ENCODE assay signal across 9 mouse cellular contexts in the genomic region with DNA sequence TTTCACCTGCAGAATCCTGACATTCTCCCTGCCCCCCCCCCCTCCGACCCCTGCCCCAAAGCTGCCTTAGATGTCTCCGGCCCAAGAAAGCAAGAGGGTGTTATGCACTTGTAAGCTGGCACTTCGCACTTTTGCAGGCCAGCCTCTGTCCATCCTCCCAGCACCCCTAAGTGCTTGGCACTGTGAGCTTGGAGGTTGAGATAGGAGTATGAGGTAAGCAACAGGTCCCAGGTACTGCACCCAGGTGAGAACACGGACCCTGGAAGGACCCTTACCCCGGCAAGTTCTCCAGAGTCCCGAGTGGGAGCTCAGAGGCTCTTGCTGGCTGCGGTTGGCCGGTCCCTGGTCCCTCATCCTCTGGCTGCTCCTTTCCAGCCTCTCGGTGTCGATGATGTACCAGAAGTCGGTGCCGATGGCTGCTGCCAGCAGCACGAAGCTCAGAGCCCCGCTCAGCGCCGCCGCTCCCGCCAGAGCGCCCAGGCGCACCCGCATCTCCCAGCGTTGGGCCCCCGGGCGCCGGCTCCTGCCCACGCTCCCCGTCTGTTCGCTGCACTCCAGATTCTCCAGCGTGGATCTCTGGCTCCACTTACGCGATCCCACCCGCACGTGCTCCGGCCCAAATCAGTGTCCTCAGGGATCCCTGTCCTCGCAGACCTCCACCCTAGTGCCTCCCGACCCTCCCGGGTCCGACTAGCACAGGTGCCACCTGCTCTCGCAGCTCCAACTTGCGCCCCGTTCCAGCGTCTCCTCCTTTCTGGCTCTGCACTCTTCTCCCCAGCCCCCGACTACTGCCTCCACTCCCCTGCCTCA. TPM values are rescaled to one million over a fixed set of nuclear protein-coding genes. Genes with fewer than 3 reads are reported as not detected.
A peak's percentile ranks its signal among the peaks of the same experiment; 100 is the strongest.
DNase-seq lines count a peak whose midpoint lies in the region; ATAC-seq and TF ChIP-seq lines count a peak whose summit lies in the region.
"Had no signal": no experiment of that assay in that cellular context is flagged by ENCODE, and none has a peak within 500 bp of the region (broad histone marks: within the 10 kb centered on the region; RNA-seq: fewer than 3 reads in every experiment).

No protein-coding gene starts in this region.

- H3K27me3 ChIP-seq in hindbrain, embryonic 12.5 days: peaks cover 54% of the 10 kb centered on the region
- H3K27me3 ChIP-seq in limb, embryonic 10.5 days (ENCODE audit: low read depth, poor library complexity, severe bottlenecking): peaks cover 64% of the 10 kb centered on the region

- H3K27ac ChIP-seq in gastrocnemius, adult 2 months: no peak overlapping the region
- no peak overlapping the region for H3K27ac ChIP-seq in hindbrain, embryonic 12.5 days
- no peak overlapping the region for H3K27ac ChIP-seq in limb, embryonic 10.5 days

- H3K36me3 ChIP-seq in hindbrain, embryonic 12.5 days: no peaks in the 10 kb centered on the region
- no peaks in the 10 kb centered on the region for H3K36me3 ChIP-seq in limb, embryonic 10.5 days

- intact Hi-C loops in gastrocnemius, adult 2 months (cut with DNase I): no loop called here
- intact Hi-C loops in gastrocnemius, postnatal 36 days (cut with DNase I): no loop called here

- peak overlapping the region; percentile 44 for H3K4me3 ChIP-seq in gastrocnemius, adult 2 months
- H3K4me3 ChIP-seq in hindbrain, embryonic 12.5 days: peak overlapping the region; percentile 30
- H3K4me3 ChIP-seq in limb, embryonic 10.5 days: peak overlapping the region; percentile 32

- H3K4me2 ChIP-seq in hindbrain, embryonic 12.5 days (replicated peaks): peak overlapping the region; percentile 59

- peak overlapping the region; percentile 18; the same call in 1 of the 2 replicates for H3K9ac ChIP-seq in hindbrain, embryonic 12.5 days

- no peaks in the 10 kb centered on the region for H3K9me3 ChIP-seq in hindbrain, embryonic 12.5 days (replicated peaks)
- no peaks in the 10 kb centered on the region for H3K9me3 ChIP-seq in limb, embryonic 10.5 days (replicated peaks)

- 5% methylated on average over 43 of the region's 43 CpGs for WGBS in hindbrain, embryonic 12.5 days
- WGBS in limb, embryonic 10.5 days: 4% methylated on average over 43 of the region's 43 CpGs

- H3K4me1 ChIP-seq in hindbrain, embryonic 12.5 days: peaks cover 6% of the 10 kb centered on the region; the same call in 1 of the 2 replicates
- H3K4me1 ChIP-seq in limb, embryonic 10.5 days: peaks cover 8% of the 10 kb centered on the region

- no peak for DNase-seq in gastrocnemius, adult 2 months
- DNase-seq in gastrocnemius, postnatal 36 days: no peak
- DNase-seq in ZHBTc4 (ENCODE audit: low read depth, low spot score): peak; percentile 34
- peak; percentile 36 for DNase-seq in limb, embryonic 10.5 days (ENCODE audit: low spot score)
- peak; percentile 47 to 59 for DNase-seq in right cerebral cortex, postnatal 36 days (ENCODE audit: low spot score in 2 of 2)
- no peak for DNase-seq in thymus, adult 18-20 months
- no peak for DNase-seq in embryo, embryonic 10 days (ENCODE audit: low spot score)

- ATAC-seq in hindbrain, embryonic 12.5 days (ENCODE audit: low FRiP score): 0 out of 2 replicates have a peak, but pooled peaks have one; percentile 19

- no peak for TF ChIP-seq CTCF in gastrocnemius, adult 2 months (IDR thresholded peaks at IDR 0.05)

RNA-seq across cellular contexts. Expression of gene Tmem114, which starts 0.6 kb away (rescaled TPM):
- total RNA-seq in gastrocnemius, adult 2 months (2021): not detected
- total RNA-seq in gastrocnemius, postnatal 36 days (2021): not detected
- polyA plus RNA-seq in hindbrain, embryonic 12.5 days (2016; fragmentation: Nextera tagmentation; extraction: Ambion mirVana): not detected in 2 replicates
- polyA plus RNA-seq in limb, embryonic 10.5 days (2016; fragmentation: Nextera tagmentation; extraction: Ambion mirVana): 0.14 and 0.33 TPM in 2 replicates
- total RNA-seq: CH12.LX had no signal

RNA-seq across cellular contexts. Expression of gene Mettl22, which starts 46.2 kb away (rescaled TPM):
- total RNA-seq in gastrocnemius, adult 2 months (2021): 10 to 100 TPM; 89.1 to 89.4 TPM
- total RNA-seq in gastrocnemius, postnatal 36 days (2021): 10 to 100 TPM; 73.9 to 82.4 TPM
- 20.3 and 22.6 TPM in 2 replicates for polyA plus RNA-seq in hindbrain, embryonic 12.5 days (2016; fragmentation: Nextera tagmentation; extraction: Ambion mirVana)
- 18.2 and 22.5 TPM in 2 replicates for polyA plus RNA-seq in limb, embryonic 10.5 days (2016; fragmentation: Nextera tagmentation; extraction: Ambion mirVana)

Comparison
In these comparisons a context has a peak if more than half of its experiments do, and no peak if none do; other contexts are left out.
1. DNase-seq: peak in ZHBTc4 (single experiment), limb, embryonic 10.5 days (single experiment) and right cerebral cortex, postnatal 36 days (2 of 2); none in gastrocnemius, adult 2 months (single experiment), gastrocnemius, postnatal 36 days (0 of 2), thymus, adult 18-20 months (0 of 2) and embryo, embryonic 10 days (single experiment).
2. Peak in every context shown above with its lines, with median percentiles within 50 percentile points of each other: H3K4me3 ChIP-seq.